Mouse (Mus musculus): ENCODE data around the gene Exoc4. TPM values are rescaled to one million over a fixed set of nuclear protein-coding genes. Genes with fewer than 3 reads are reported as not detected.

The Exoc4 gene
- polyA plus RNA-seq, 1 experiment from 2014 or later: 8.8 TPM

DNA sequence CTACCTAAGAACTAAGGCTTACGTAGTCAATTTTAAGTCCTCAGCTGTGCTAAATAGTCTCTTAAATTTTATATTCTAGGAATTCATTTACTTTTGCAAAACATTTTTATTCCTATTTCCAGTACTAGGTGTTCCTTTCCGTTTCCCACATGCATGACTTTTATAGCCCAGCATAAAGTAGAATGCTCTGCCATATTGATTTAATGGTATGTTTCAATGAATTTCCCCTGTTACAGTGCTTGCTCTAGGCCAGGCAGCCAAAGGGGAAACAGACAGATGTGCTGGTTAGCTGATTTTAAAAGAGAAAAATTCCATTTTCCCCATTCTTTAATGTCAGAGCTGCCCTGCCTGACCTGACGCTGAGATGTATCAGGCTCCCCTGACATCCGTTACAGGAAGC is 359.6 kb downstream of the Exoc4 start:
- no peaks in the 10 kb centered on the region for H3K36me3 ChIP-seq (ENCODE audit: control insufficient read depth, insufficient read depth)
- WGBS: 87% methylated on average over 4 of the region's 4 CpGs
- no peak for ATAC-seq
- no peak overlapping the region for H3K27ac ChIP-seq (ENCODE audit: low read depth, low read length)
- H3K9ac ChIP-seq (ENCODE audit: low read depth, low read length): no peak overlapping the region
- H3K4me2 ChIP-seq (replicated peaks; ENCODE audit: low read depth): no peak overlapping the region
- H3K4me1 ChIP-seq (replicated peaks; ENCODE audit: control insufficient read depth, insufficient read depth, low read length): no peaks in the 10 kb centered on the region
- no peak for TF ChIP-seq CTCF (IDR thresholded peaks at IDR 0.05; ENCODE audit: low read depth)
- no peaks in the 10 kb centered on the region for H3K9me3 ChIP-seq (ENCODE audit: control insufficient read depth)
- H3K27me3 ChIP-seq (replicated peaks; ENCODE audit: control insufficient read depth, insufficient read depth, low read length): no peaks in the 10 kb centered on the region
- H3K4me3 ChIP-seq (ENCODE audit: low read depth, low read length): no peak overlapping the region

DNA sequence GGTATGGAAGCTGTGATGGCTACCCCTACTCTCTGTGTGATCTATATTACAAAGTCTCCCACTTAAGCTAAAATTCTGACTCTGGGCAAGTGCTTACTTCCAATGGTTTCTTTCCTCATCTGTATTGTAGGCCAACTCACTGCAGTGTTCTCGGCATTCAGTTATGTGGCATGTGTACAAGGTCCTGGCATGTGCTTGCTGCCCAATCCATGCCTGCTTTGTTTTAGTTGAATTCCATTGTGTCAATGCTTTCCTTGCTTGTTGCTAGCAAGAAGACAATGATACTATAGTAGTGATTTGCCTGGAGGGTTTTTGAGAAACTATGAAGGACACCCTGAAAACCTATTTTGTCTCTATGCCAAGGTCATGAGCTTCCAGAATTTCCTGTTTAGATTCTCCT is 365.1 kb downstream of the Exoc4 start:
- Histone ChIP-seq H3K4me1 (replicated peaks; ENCODE audit: control insufficient read depth, insufficient read depth, low read length) (no peaks in the 10 kb centered on the region), H3K9ac (ENCODE audit: low read depth, low read length) (no peak overlapping the region), H3K4me2 (replicated peaks; ENCODE audit: low read depth) (no peak overlapping the region), H3K27ac (ENCODE audit: low read depth, low read length) (no peak overlapping the region), H3K36me3 (ENCODE audit: control insufficient read depth, insufficient read depth) (no peaks in the 10 kb centered on the region), H3K27me3 (replicated peaks; ENCODE audit: control insufficient read depth, insufficient read depth, low read length) (no peaks in the 10 kb centered on the region), H3K4me3 (ENCODE audit: low read depth, low read length) (no peak overlapping the region), H3K9me3 (ENCODE audit: control insufficient read depth) (no peaks in the 10 kb centered on the region)
- TF ChIP-seq CTCF (IDR thresholded peaks at IDR 0.05; ENCODE audit: low read depth): no peak
- ATAC-seq: no peak
- WGBS: 73% methylated on average over 1 of the region's 1 CpGs

DNA sequence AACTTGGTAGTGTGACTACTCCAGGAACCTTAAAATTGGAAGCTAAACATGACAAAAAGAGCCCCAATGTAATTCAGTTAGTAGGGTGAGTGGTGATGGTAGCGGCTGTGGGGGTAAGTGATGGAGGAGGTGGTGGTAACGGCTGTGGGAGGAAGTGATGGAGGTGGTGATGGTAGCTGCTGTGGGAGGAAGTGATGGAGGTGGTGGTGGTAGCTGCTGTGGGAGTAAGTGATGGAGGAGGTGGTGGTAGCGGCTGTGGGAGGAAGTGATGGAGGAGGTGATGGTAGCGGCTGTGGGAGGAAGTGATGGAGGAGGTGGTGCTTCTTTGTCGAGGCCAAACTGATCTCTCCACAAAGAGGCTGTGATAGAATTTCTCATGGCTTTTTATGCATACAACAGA is 369.7 kb downstream of the Exoc4 start:
- Histone ChIP-seq H3K4me2 (replicated peaks; ENCODE audit: low read depth) (no peak overlapping the region), H3K36me3 (ENCODE audit: control insufficient read depth, insufficient read depth) (no peaks in the 10 kb centered on the region), H3K4me1 (replicated peaks; ENCODE audit: control insufficient read depth, insufficient read depth, low read length) (no peaks in the 10 kb centered on the region), H3K27ac (ENCODE audit: low read depth, low read length) (no peak overlapping the region), H3K9me3 (ENCODE audit: control insufficient read depth) (no peaks in the 10 kb centered on the region), H3K27me3 (replicated peaks; ENCODE audit: control insufficient read depth, insufficient read depth, low read length) (no peaks in the 10 kb centered on the region), H3K4me3 (ENCODE audit: low read depth, low read length) (no peak overlapping the region), H3K9ac (ENCODE audit: low read depth, low read length) (no peak overlapping the region)
- no peak for ATAC-seq
- 87% methylated on average over 5 of the region's 5 CpGs for WGBS
- TF ChIP-seq CTCF (IDR thresholded peaks at IDR 0.05; ENCODE audit: low read depth): no peak

DNA sequence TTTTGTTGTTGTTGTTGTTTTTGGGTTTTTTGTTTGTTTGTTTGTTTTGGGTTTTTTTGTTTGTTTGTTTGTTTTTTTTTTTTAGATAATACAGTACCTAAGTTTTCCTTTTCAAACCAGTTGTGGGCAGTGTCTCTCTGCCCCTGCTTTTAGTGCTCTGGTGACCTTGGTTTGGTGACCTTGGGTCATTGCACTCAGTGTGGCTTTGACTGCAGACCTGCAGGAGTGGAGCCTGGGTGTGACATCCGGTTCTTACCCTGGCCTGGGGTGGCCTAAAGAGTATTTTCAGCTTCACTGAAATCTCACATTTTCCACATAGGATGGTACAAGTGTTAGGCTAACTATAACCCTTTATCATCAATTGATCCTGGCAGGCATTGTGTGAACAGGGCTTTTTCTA is 371.8 kb downstream of the Exoc4 start:
- Histone ChIP-seq H3K27me3 (replicated peaks; ENCODE audit: control insufficient read depth, insufficient read depth, low read length) (no peaks in the 10 kb centered on the region), H3K9ac (ENCODE audit: low read depth, low read length) (no peak overlapping the region), H3K4me1 (replicated peaks; ENCODE audit: control insufficient read depth, insufficient read depth, low read length) (no peaks in the 10 kb centered on the region), H3K9me3 (ENCODE audit: control insufficient read depth) (no peaks in the 10 kb centered on the region), H3K27ac (ENCODE audit: low read depth, low read length) (no peak overlapping the region), H3K4me2 (replicated peaks; ENCODE audit: low read depth) (no peak overlapping the region), H3K4me3 (ENCODE audit: low read depth, low read length) (no peak overlapping the region), H3K36me3 (ENCODE audit: control insufficient read depth, insufficient read depth) (no peaks in the 10 kb centered on the region)
- WGBS: 68% methylated on average over 1 of the region's 1 CpGs
- no peak for TF ChIP-seq CTCF (IDR thresholded peaks at IDR 0.05; ENCODE audit: low read depth)
- ATAC-seq: no peak

DNA sequence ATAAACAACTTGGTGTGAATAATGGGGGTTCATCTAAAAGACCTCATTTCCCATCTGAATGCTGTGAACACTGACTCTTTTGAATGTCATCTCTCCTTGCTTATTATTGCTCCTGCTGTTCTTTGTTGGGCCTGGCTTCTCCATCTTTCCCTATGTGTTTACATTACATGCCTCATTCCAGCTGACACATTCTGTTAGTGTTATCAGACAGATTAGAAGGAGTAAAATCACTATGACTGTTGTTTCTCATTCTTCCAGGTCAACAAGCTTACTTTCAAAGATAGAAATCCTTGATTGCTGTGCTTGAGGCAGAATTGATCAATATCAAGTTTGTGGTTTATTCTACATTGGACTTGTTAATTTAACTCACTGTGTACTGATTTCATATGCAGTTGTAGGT is 377.0 kb downstream of the Exoc4 start:
- no peaks in the 10 kb centered on the region for H3K27me3 ChIP-seq (replicated peaks; ENCODE audit: control insufficient read depth, insufficient read depth, low read length)
- no peaks in the 10 kb centered on the region for H3K36me3 ChIP-seq (ENCODE audit: control insufficient read depth, insufficient read depth)
- H3K4me3 ChIP-seq (ENCODE audit: low read depth, low read length): no peak overlapping the region
- no peak overlapping the region for H3K4me2 ChIP-seq (replicated peaks; ENCODE audit: low read depth)
- no peak for TF ChIP-seq CTCF (IDR thresholded peaks at IDR 0.05; ENCODE audit: low read depth)
- no peak overlapping the region for H3K9ac ChIP-seq (ENCODE audit: low read depth, low read length)
- no peak overlapping the region for H3K27ac ChIP-seq (ENCODE audit: low read depth, low read length)
- no peak for ATAC-seq
- no peaks in the 10 kb centered on the region for H3K4me1 ChIP-seq (replicated peaks; ENCODE audit: control insufficient read depth, insufficient read depth, low read length)
- H3K9me3 ChIP-seq (ENCODE audit: control insufficient read depth): no peaks in the 10 kb centered on the region

DNA sequence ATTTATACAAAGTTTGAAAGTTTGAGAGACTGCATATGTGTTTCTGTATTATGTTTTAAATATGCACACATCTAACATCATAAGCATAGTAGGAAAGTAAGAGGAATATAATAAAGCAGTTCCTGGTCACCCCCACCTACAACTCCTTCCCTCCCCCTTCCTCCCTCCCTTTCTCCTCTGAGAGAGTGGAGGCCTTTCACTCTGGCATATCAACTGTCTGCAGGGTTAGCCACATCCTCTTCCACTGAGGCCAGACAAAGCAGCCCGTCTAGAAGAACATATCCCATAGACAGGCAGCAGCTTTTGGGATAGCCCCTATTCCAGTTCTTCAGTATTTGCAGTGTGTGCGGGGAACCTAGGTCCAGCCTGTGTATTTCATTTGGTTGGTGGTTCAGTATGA is 382.2 kb downstream of the Exoc4 start:
- WGBS: 100% methylated on average over 2 of the region's 2 CpGs
- H3K9ac ChIP-seq (ENCODE audit: low read depth, low read length): no peak overlapping the region

DNA sequence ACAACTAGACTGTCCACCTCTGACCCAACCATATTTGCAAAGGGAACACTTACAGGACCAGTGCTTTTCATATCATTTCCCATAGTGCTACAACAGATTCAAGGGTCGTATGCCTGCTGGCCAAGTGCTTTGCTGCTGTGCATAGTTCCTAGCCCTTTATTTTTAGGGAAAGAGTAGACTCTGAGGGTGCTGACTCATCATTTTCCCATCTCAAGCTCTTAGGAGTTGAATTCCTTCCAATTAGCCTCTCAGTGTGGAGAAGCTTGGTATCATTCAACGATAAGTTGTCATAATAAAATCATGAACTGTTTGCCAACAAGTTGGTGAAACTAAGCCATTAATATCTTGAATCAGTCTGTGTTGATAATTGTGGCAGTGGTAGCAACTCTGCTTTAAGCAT is 388.3 kb downstream of the Exoc4 start:
- 61% methylated on average over 2 of the region's 2 CpGs for WGBS
- H3K9me3 ChIP-seq (ENCODE audit: control insufficient read depth): no peaks in the 10 kb centered on the region
- no peak for TF ChIP-seq CTCF (IDR thresholded peaks at IDR 0.05; ENCODE audit: low read depth)
- H3K4me2 ChIP-seq (replicated peaks; ENCODE audit: low read depth): no peak overlapping the region
- H3K4me1 ChIP-seq (replicated peaks; ENCODE audit: control insufficient read depth, insufficient read depth, low read length): no peaks in the 10 kb centered on the region
- H3K4me3 ChIP-seq (ENCODE audit: low read depth, low read length): no peak overlapping the region
- no peak overlapping the region for H3K27ac ChIP-seq (ENCODE audit: low read depth, low read length)
- no peaks in the 10 kb centered on the region for H3K36me3 ChIP-seq (ENCODE audit: control insufficient read depth, insufficient read depth)
- no peaks in the 10 kb centered on the region for H3K27me3 ChIP-seq (replicated peaks; ENCODE audit: control insufficient read depth, insufficient read depth, low read length)
- no peak overlapping the region for H3K9ac ChIP-seq (ENCODE audit: low read depth, low read length)
- no peak for ATAC-seq

More for the DNA sequence above, 382.2 kb downstream of the Exoc4 start:
- Histone ChIP-seq H3K36me3 (ENCODE audit: control insufficient read depth, insufficient read depth) (no peaks in the 10 kb centered on the region), H3K27me3 (replicated peaks; ENCODE audit: control insufficient read depth, insufficient read depth, low read length) (no peaks in the 10 kb centered on the region), H3K4me3 (ENCODE audit: low read depth, low read length) (no peak overlapping the region), H3K9me3 (ENCODE audit: control insufficient read depth) (no peaks in the 10 kb centered on the region), H3K4me1 (replicated peaks; ENCODE audit: control insufficient read depth, insufficient read depth, low read length) (no peaks in the 10 kb centered on the region), H3K27ac (ENCODE audit: low read depth, low read length) (no peak overlapping the region), H3K4me2 (replicated peaks; ENCODE audit: low read depth) (no peak overlapping the region)
- TF ChIP-seq CTCF (IDR thresholded peaks at IDR 0.05; ENCODE audit: low read depth): no peak
- ATAC-seq: no peak
